Mouse (Mus musculus): ENCODE measurements around the gene Atg7.

DNA sequence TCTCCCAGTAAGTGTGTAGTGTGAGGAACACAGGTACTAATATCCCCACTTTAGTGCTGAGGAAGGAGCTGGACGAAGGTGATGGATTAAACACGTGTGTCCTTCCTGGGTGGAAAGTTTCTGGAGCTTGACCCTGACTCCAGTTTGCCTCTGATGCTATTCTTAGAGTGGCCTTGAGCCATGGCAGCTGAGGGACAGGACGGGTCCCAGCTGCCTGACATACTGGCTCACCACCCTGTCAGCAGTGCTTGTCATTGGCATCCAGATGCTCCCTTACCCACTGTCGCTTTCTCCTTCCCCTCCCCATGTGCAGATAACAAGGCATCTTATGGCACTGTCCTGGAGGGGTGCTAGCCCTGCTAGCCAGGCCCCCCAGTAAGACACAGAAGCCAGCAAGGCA, 196.0 kb downstream of the Atg7 start:
- TF ChIP-seq CTCF (IDR thresholded peaks at IDR 0.05; ENCODE audit: low read depth) (no peak), EP300 (IDR thresholded peaks at IDR 0.05; ENCODE audit: low read depth) (no peak)
